Mouse (Mus musculus): ENCODE data around the gene Nsd2. TPM values are rescaled to one million over a fixed set of nuclear protein-coding genes. Genes with fewer than 3 reads are reported as not detected.

Gene Nsd2
- 52.4 and 55.2 TPM in 2 replicates for total RNA-seq (2021)
- long read RNA-seq, experiment 1, full-length matches to known transcripts = 1 of 17 reads
- long read RNA-seq, experiment 1, partial matches to known transcripts = 5 of 17 reads
- long read RNA-seq, experiment 1, other reads (novel, unspliced or antisense) = 11 of 17 reads
- long read RNA-seq, experiment 2, full-length matches to known transcripts = 4 of 17 reads
- long read RNA-seq, experiment 2, partial matches to known transcripts = 4 of 17 reads
- long read RNA-seq, experiment 2, other reads (novel, unspliced or antisense) = 9 of 17 reads

DNA sequence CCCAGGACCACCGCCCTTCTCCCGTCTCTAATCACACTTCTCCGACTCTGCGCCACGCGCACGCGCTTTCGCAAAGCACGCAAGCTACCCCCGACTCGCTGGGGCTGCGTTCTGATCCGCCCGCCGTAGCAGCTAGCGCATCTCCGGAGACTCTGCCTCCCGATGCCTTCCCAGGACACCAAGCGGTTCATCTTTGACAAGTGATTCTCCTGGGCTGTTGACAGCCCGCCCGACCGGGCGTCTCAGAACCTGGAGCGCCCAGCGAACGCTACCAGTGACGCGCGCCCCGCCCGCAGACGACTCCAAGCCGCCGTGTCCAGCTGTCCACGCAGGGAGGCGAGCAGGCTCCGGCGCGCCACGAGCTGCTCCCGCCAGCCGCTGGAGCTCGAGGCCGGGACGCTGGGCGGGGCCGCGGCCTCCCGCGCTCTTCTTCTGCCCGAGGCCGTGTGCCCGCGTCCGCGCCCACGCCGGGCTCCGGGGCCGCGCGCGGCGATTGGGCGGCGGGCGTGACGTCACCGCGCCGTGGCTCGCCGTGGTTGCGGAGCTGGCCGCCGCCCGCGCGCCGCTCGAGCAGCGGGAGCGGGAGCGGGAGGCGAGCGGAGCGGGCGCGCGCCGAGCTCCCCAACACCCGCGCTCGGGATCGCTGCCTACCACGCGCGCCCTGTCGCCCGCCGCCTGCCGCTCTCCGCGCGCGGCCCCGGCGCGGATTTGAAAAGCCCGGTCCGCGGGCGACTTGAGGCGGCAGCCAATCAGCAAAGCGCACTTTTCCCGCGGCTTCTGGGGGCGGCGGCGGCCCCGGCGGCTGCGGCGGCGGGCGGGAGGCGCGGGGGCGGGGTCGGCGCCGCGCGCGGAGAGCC, at the start of gene Nsd2:
TSS of gene Nsd2 (plus strand) at position 850 of the 857 bp plus-strand sequence.
- peak; percentile 94 for DNase-seq

DNA sequence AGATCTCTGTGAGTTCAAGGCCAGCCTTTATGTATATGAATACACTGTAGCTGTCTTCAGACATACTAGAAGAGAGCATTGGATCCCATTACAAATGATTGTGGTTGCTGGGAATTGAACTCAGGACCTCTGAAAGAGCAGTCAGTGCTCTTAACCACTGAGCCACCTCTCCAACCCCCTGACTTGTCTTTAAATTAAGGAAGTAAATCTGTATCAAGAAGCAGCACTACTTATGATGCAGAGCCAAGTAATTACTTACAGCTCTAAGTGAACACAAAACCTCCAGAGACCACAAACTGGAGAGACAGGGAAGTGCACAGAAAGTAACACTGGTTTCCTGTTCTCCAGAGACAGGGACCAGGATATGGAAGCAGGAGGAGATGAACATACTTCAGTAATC, 43.3 kb upstream of the Nsd2 start:
- DNase-seq = no peak

DNA sequence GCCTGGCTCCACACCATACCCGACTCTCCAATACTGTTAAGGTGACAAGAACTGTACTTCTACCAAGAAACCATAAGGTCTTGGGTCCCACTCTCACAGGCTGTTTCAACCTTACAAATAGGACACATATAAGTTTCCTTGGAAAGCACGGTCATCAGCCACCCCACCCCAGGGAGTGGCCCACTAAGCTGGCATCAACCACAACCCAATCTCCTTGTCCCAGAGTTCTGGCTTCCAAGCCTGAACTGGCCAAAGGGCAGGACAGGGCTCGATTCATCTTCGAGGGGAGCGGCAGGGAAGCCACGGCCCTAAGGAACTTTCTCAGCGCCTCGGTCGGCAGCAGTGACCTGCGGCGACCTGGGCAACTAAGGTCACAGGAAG, 38.6 kb upstream of the Nsd2 start:
- DNase-seq = no peak

DNA sequence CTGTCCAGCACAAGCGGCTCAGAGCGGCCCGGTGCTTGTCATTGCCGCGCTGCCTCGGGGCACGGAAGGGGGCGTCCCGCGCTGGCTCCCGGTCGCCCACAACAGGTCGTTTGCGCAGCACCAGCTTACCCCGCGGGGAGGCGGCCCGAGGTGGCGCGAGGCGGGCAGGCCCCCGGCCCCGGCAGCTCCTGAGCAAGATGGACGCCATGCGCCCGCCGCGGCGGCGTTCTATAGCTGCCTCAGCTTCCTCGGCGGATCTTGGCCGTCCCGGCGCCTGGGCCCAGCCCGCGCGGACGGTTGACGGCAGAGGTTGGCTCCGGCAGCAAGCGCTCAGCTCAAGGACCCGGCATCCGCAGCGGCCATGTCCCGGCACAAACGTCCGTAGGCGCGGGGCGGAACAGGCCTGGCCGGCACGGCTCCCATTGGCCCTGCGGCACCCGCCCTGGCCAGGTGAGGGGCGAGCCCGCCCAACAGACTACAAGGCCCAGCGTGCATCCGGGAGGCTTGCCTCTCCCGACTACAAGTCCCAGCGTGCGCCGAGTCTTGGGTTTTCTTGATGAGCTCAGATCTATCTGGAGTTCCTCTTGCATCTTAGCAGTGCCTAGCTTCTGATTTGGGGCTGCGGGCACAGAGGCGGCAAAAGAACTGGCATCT, 38.1 kb upstream of the Nsd2 start, which contains the start of gene Letm1:
TSS of gene Letm1 (minus strand) at position 473 of the 654 bp plus-strand sequence.
- peak; percentile 97 for DNase-seq

DNA sequence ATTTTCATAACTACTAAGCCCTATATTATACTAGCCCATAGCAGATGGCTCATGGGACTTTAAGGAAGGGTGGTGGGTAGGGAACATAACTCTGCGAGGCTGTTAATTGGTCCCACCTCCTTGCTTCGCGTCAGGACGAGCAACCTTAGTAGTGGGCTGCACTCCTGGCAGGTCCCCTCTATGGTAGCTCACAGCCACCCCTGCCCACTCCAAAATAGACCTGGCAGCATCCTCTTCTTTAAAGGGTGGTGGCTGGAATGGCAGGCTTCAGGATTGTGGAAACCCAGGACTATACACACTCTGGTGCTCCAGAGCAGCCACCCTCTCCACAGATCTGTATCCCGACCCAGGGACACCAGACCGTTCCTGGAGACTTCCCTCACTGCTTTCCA, 37.5 kb upstream of the Nsd2 start:
- DNase-seq = no peak

DNA sequence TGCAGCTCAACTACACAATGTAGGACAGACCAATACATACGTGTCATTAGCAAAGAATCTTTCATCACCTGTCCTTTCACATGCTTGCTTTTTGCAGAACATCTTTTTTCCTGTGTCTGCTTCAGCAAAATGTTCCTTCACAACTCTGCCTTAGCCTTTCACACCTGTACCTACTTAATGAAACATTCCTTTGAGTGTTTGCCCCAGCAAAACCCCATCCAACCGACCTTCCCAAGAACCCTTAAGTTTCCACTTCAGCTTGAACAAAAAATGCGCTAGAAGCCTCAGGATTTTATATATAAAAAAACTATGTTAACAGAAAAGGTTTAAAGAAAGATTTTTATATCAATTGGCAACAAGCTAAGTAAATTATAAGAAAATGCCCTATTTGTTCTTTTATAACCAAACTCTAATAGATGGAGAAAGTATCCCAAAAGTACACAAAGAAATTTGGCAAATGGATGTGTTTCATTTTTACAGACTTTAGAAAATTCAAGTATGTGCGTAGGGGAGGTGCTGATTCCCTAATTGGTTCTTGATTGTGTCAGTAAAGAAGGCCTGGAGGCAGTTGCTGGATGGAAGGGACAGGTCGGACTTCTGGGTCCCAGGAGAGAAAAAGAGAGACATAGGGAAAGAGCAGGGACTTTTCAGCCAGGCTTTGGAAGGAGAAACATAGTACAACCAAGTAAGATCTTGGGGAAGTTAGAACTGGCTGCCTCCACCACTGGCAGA, 28.4 kb upstream of the Nsd2 start:
- DNase-seq = no peak

DNA sequence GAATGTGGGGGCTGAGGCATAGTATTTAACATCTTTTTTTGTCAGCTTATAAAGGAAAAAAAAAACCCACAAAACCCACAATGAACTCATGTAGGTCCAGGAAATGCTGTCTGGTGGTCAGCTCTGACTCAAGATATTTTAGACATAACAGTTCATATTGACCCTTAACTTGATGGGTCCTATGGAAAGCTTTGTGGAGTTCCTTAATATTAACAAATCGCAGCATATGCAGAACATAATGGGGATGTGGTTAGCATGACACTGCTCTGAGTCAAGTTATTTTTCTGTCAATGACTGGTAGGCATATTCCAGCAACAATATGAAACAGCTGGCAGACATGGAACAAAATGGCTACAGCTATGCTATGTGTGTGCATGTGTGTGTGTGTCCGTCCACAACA, 17.2 kb upstream of the Nsd2 start:
- no peak for DNase-seq

DNA sequence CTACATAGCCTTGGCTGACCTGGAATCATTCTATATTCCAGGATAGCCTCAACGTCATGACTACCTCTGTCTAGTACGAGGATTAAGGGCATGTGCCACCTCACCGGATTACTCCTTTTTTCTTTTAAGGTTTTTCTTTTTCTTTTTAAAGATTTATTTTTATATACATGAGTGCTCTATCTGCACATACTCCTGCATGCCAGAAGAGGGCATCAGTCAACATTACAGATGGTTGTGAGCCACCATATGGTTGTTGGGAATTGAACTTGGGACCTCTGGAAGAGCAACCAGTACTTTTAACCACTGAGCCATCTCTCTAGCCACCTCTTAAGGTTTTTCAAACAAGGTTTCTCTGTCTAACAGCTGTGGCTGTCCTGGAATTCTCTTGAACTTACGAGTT, 9.0 kb upstream of the Nsd2 start:
- DNase-seq = no peak

DNA sequence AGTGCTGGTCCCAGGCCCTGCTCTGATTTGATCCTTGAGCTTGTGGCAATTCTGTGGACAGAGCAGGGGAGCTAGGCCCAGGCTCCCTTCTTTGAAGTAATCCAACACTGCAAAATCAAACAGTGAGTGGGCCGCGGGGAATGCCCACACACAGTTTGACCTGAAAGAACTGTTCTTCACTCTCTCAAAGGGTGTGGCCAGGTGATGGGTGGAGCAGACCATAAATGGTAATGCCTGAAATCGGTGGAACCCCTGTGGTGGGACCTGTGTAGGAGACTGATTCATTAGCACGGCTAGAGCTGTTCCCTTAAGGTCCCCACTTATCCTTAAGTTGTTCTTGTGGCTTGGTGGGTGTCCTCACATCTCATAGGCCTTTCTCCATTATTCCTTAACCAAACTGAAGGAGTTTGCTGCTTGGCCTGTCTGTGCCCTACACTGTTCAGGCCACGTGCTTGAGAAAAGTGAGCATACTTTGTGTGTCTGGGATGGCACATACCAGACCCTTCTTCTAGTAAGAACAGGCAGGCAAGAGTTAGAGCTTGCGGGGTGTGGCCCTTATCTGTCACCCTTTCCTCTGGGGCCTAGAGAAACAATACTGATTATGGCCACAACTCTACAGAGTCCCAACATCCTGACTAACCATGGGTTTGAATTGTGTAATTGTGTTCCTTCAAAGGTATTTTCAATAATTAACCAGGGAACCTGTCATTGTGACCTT, 4.4 kb upstream of the Nsd2 start:
- DNase-seq = no peak

DNA sequence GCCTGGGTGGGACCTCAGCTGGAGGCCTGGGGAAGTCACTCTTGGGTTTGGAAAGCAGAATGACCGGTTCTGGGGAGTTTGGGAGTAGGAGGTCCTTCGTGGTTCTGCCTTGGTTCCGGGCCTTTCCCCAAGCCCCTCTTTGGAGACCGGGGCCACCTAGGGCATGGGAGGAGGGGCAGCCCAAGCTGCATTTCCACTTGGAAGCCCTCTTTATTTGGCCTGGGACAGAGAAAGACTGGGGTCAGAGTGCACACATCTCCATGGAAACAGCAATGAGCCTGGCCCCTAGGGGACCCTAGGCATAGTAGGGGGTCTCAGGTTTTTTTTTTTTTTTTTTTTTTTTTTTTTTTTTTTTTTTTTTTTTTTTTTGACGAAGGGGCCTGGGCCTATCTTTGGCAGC, 2.4 kb upstream of the Nsd2 start:
- no peak for DNase-seq

DNA sequence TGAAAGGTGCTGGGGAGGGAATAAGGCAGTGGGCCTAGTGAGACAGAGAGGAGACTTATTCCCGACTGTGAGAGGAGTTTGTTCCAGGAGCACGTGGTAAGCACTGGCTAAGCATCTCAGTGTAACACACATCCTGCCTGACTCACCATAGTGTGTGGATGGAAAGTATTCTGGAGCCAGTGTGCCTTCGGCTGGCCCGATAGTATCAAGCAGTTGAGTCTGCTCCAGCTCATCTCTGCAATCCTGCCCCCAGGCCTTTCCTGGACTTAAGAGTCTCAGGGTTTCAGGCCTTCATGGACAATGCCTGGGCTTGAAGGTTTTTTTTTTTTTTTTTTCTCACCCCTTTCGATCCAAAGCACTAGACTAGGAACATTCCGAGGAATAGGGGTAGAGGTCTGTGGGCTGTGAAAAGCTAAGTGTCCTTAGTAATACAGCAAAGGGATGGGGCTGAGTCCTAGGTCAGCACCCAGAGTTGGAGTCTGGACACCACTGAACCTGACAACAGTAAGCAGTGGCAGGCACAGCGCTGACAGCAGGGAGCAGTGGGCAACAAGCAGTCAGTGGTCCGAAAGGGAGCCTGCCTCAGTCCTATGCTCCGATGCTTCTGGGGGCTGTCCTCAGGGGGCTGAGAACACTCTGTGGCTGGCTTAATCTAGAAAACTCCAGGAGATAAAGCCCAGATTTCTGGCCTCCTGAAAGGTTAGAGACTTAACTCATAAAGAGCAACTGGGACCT, 1.2 kb upstream of the Nsd2 start:
- peak; percentile 47 for DNase-seq

DNA sequence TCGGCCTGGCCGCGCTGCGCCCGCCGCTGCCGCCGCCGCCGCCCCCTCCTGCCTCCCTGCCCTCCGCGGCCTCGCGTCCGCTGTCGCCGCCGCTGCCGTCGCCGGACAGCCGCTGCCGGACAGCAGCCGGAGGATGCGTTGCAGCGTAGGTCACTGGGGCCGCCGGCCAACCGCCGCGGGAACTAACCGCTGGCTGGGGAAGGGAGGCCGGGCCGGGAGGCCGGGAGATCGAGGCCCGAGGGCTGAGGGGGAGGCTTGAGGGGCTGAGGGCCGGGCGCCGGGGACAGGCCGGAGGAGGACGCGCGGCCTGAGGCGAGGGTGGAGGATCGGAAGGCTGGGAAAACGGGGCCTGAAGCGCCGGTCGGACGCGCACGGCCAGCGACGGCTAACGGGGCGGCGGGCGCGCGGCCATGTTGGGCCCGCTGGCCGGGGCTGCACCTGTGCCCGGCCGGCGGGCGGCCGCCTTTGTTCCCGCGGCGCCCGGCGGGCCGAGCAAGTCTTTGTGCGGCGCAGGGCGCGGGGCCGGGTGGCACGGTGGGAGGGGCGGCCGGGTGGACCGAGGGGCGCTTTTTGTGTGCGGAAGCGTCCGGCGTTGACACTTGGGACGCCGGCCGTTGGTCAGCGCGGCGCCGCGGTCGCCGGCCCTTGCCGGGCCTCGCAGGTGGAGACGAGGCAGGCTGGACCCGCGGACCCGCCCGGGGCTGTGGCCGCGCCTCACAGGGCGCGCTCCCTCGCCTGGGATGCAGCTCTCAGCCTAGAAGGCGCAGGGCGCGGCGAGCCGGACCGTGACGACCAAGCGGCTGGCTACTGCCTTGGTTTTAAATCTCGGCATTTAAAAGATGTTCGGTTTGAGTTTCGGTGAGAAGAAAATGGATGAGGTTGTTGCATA, 452 bp downstream of the Nsd2 start:
- DNase-seq = peak; percentile 81

DNA sequence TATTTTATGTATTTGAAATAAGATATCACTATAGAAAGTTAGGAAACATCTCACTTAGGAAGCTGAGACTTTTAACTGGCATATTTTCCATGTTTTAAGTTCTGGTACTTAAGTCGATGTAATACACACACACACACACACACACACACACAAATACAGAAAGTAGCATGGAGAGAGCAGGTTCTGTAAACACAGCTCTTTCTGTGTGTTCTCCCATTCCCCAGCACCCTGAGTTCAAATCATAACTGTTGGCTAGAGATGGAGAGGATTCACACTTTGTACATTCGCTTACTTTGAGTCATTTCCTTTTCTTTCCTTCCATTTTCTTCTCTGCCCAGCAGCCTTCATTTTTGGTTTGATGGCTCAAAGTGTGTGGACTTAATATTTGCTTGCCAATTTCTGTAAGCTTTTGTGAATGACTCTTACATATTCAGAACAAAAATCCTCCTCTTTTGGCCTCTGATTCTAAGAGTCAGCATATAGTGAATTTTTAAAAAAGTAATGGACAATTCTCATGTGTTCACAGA, 1.4 kb downstream of the Nsd2 start:
- DNase-seq = no peak

DNA sequence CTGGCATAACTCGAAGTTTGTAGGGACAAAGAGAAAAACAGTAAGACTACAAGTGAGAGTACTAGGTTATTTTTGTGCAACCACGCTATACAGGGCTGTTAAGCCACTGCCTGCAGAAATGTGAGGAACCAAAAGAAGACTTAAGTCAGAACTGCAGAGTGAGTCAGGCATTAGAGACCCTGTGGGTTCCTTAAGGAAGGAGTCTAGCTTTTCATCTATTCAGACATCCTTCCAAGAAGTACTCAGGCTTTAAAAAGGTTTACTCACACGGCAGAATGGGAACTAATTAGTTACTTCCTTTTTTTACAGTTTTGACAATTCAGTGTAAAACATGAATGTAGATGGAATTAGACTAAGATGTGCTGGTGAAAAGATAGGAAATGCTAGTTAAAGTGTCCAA, 1.9 kb downstream of the Nsd2 start:
- no peak for DNase-seq

DNA sequence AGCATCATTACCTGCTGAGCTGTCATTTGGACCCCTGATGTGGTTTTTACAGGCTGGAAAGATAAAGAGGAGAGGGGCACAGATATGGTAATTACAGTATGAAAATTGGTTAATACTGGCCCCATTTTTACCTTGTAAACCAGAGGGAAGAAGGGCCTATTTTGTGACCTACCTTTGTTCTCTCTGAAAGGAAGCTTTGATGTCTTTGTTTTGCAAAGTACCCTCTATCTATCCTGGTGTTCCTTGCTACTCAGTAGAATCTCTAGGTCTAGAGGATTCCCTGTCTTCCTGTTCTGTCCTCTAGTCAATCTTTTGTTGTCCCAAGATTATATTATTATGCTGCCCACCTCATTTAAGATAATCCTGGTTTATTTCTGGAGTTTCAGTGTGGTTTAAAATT, 5.5 kb downstream of the Nsd2 start:
- DNase-seq = no peak

DNA sequence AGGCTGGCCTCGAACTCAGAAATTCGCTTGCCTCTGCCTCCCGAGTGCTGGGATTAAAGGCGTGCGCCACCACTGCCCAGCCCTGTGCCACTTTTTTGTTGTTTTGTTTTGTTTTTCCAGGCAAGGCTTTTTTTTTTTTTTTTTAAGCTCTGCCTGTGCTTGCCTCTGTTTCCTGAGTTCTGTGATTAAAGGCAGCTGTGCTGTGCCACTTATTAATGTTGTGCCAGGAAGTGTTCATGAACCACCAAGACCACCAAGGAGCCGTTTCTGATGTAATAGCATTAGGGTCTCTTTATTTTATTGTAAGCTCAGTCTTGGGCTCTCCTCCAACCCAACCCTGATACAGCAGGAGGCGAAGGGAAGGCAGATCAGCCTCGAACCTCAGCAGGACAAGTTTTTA, 7.6 kb downstream of the Nsd2 start:
- no peak for DNase-seq

DNA sequence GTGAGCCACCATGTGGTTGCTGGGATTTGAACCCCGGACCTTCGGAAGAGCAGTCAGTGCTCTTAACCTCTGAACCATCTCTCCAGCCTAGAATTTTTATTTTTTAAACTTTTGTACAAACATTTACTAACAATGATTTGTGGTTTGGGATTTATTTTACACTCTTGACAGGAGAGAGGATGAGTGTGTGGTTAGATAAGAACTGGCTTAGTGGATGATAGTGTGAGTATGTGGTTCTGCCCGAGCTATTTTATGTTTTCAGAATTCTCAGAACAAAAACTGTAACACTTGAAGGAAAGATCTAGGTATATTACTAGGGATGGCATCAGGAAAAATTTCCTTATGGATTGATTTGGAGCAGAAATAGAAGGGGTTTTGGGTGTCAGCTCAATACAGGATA, 9.4 kb downstream of the Nsd2 start:
- no peak for DNase-seq

DNA sequence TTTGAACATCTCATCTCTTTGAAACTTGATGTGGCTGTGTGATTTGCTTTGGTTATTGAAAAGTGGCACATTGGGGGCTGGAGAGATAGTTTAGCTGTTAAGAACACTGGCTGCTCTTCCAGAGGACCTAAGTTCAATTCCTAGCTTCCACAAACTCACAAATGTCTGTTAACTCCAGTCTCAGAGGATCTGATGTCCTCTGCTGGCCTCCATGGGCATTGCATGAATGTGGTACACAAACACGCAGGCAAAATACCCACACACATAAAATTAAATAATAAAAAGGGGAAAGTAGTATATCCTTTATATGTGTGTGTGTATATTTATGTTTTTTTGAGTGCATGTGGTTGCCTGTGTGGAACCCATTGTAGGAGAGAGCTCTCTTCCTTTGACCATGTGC, 10.3 kb downstream of the Nsd2 start:
- peak; percentile 33 for DNase-seq

DNA sequence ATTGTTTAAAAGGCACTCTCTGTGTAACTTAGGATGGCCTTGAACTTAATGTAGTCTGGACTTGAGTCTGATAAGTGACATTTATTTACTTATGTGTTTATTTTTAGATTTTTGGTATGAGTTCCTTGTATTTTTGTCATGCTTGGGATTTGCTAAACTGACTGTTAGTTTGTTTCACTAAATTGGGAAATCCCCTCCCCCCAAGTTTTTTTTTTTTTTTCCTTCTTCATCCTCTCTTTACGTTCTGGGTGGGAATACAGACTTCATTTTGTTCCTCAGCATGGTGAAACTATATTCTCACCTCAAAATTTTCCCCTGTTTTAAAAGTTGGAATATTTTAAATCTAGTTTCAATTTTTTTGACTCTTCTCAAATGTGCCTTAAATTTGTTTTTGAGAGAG, 20.8 kb downstream of the Nsd2 start:
- no peak for DNase-seq

DNA sequence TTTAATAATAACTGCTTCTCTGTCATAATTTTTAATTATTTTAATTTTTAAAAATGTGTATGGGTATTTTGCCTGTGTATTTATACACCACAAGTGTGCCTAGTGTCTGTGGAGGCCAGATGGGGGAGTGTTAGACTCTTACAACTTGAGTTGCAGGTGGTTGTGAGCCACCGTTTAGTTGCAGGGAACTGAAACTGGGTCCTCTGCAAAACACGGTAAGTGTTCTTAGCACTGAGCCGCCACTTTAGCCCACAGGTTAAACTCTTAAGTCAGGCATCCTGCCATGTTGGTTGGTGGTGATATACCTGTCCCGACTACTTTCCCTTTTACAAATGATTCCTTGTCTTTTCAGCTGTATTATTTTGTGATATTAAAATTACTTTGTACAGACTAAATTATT, 22.0 kb downstream of the Nsd2 start:
- no peak for DNase-seq
